Comparison of ENCODE assay signal across 30 mouse cellular contexts in genomic region chr4:12246595-12246994, GRCm38 (mm10).
DNase-seq lines count a peak whose midpoint lies in the region; ATAC-seq and TF ChIP-seq lines count a peak whose summit lies in the region.
"Had no signal": no experiment of that assay in that cellular context is flagged by ENCODE, and none has a peak within 500 bp of the region (broad histone marks: within the 10 kb centered on the region; RNA-seq: fewer than 3 reads in every experiment).

No protein-coding gene starts in this region.

- H3K9me3 ChIP-seq in liver, embryonic 11.5 days (ENCODE audit: control insufficient read depth, low read length): no peaks in the 10 kb centered on the region
- no peaks in the 10 kb centered on the region for H3K9me3 ChIP-seq in stomach, postnatal 0 days (ENCODE audit: control insufficient read depth, low read length)
- H3K9me3 ChIP-seq: embryonic facial prominence, embryonic 12.5 days; heart, embryonic 15.5 days; limb, embryonic 13.5 days; liver, embryonic 13.5 days; midbrain, embryonic 10.5 days; midbrain, embryonic 15.5 days; neural tube, embryonic 15.5 days had no signal

- TF ChIP-seq CTCF in gastrocnemius, adult 2 months (IDR thresholded peaks at IDR 0.05): peak; percentile 10; the same call in 1 of the 2 replicates
- TF ChIP-seq CTCF in liver, adult 2 months (IDR thresholded peaks at IDR 0.05; ENCODE audit: low read depth, low read length): 0 out of 2 replicates have a peak, but pooled peaks have one; percentile 8
- TF ChIP-seq CTCF in stomach, postnatal 0 days (IDR thresholded peaks at IDR 0.05; ENCODE audit: low read depth): peak; percentile 41

- no peak overlapping the region for H3K4me3 ChIP-seq in gastrocnemius, adult 2 months
- no peak overlapping the region for H3K4me3 ChIP-seq in liver, adult 2 months (ENCODE audit: insufficient read depth, low read depth, low read length)
- no peak overlapping the region for H3K4me3 ChIP-seq in liver, embryonic 11.5 days (ENCODE audit: low read depth, low read length)
- no peak overlapping the region for H3K4me3 ChIP-seq in stomach, postnatal 0 days (ENCODE audit: low read depth, low read length)
- H3K4me3 ChIP-seq: embryonic facial prominence, embryonic 12.5 days; heart, embryonic 15.5 days; limb, embryonic 13.5 days; liver, embryonic 13.5 days; midbrain, embryonic 10.5 days; midbrain, embryonic 15.5 days; neural tube, embryonic 15.5 days had no signal

- no peaks in the 10 kb centered on the region for H3K79me2 ChIP-seq in liver, adult 2 months (ENCODE audit: control insufficient read depth, insufficient read depth, low read length)

- intact Hi-C loops in gastrocnemius, adult 2 months (cut with DNase I): loop anchor here (10.0 kb wide), 1 partner anchor 322 kb away; no protein-coding TSS in a partner anchor
- intact Hi-C loops in gastrocnemius, postnatal 14 days (cut with DNase I; ENCODE audit: low total_unique reads): loop anchor here (10.0 kb wide), 1 partner anchor 1528 kb away; no protein-coding TSS in a partner anchor

- no peaks in the 10 kb centered on the region for H3K36me3 ChIP-seq in liver, adult 2 months (ENCODE audit: control insufficient read depth, insufficient read depth, low read length)
- H3K36me3 ChIP-seq in liver, embryonic 11.5 days (ENCODE audit: control insufficient read depth, insufficient read depth, low read length): no peaks in the 10 kb centered on the region
- H3K36me3 ChIP-seq in stomach, postnatal 0 days (ENCODE audit: control insufficient read depth, insufficient read depth, low read length): no peaks in the 10 kb centered on the region
- H3K36me3 ChIP-seq: embryonic facial prominence, embryonic 12.5 days; heart, embryonic 15.5 days; limb, embryonic 13.5 days; liver, embryonic 13.5 days; midbrain, embryonic 10.5 days; midbrain, embryonic 15.5 days; neural tube, embryonic 15.5 days had no signal

- no peaks in the 10 kb centered on the region for H3K27me3 ChIP-seq in liver, adult 2 months (ENCODE audit: control insufficient read depth, insufficient read depth, low read length)
- H3K27me3 ChIP-seq in liver, embryonic 11.5 days (replicated peaks; ENCODE audit: control insufficient read depth, insufficient read depth, low read length): no peaks in the 10 kb centered on the region
- no peaks in the 10 kb centered on the region for H3K27me3 ChIP-seq in stomach, postnatal 0 days (ENCODE audit: control insufficient read depth, insufficient read depth, low read length)
- H3K27me3 ChIP-seq: embryonic facial prominence, embryonic 12.5 days; limb, embryonic 13.5 days; liver, embryonic 13.5 days; midbrain, embryonic 15.5 days; neural tube, embryonic 15.5 days had no signal

- no peak for TF ChIP-seq EP300 in stomach, postnatal 0 days (optimal IDR thresholded peaks at IDR 0.05)

- DNase-seq in gastrocnemius, adult 2 months: no peak
- no peak for DNase-seq in gastrocnemius, postnatal 14 days
- DNase-seq in liver, adult 2 months (ENCODE audit: extremely low read depth, low read depth, low spot score): peak; percentile 3
- no peak for DNase-seq in liver, embryonic 11.5 days (ENCODE audit: low spot score)
- peak; percentile 33 for DNase-seq in ES-CJ7 (ENCODE audit: low read depth, low spot score)
- no peak for DNase-seq in stomach, postnatal 0 days (ENCODE audit: low spot score)
- no peak for DNase-seq in right cerebral cortex, postnatal 36 days (ENCODE audit: low spot score in 2 of 2)
- DNase-seq: cerebellum, adult 9-10 months; embryo, embryonic 11 days; kidney, adult 9 months; kidney, postnatal 25 days; liver, embryonic 13.5 days; lung, adult 18-20 months; lung, postnatal 10 days; retina, postnatal 1 day; right cerebral cortex, postnatal 25 days; spleen, adult 18-20 months; thymus, adult 18-20 months; thymus, postnatal 36 days had no signal

- H3K4me2 ChIP-seq in liver, embryonic 11.5 days: no peak overlapping the region
- no peak overlapping the region for H3K4me2 ChIP-seq in stomach, postnatal 0 days (replicated peaks; ENCODE audit: low read depth)
- H3K4me2 ChIP-seq: embryonic facial prominence, embryonic 12.5 days; heart, embryonic 15.5 days; limb, embryonic 13.5 days; liver, embryonic 13.5 days; midbrain, embryonic 15.5 days; neural tube, embryonic 15.5 days had no signal

- no peak overlapping the region for H3K27ac ChIP-seq in gastrocnemius, adult 2 months
- H3K27ac ChIP-seq in liver, adult 2 months (replicated peaks; ENCODE audit: insufficient read depth, low read depth, low read length): no peak overlapping the region
- no peak overlapping the region for H3K27ac ChIP-seq in liver, embryonic 11.5 days (ENCODE audit: low read depth, low read length)
- H3K27ac ChIP-seq in stomach, postnatal 0 days (replicated peaks): no peak overlapping the region
- H3K27ac ChIP-seq: embryonic facial prominence, embryonic 12.5 days; heart, embryonic 15.5 days; hindbrain, postnatal 0 days; limb, embryonic 13.5 days; liver, embryonic 13.5 days; midbrain, embryonic 10.5 days; midbrain, embryonic 15.5 days; neural tube, embryonic 15.5 days had no signal

- WGBS in liver, adult 2 months: 70% methylated on average over 4 of the region's 4 CpGs
- 72% methylated on average over 4 of the region's 4 CpGs for WGBS in liver, embryonic 11.5 days
- 74% methylated on average over 4 of the region's 4 CpGs for whole genome bisulfite sequencing in stomach, postnatal 0 days

- no peaks in the 10 kb centered on the region for H3K4me1 ChIP-seq in liver, adult 2 months (ENCODE audit: control insufficient read depth, insufficient read depth, low read length)
- H3K4me1 ChIP-seq in liver, embryonic 11.5 days (replicated peaks; ENCODE audit: control insufficient read depth, insufficient read depth, low read length): no peaks in the 10 kb centered on the region
- no peaks in the 10 kb centered on the region for H3K4me1 ChIP-seq in stomach, postnatal 0 days (replicated peaks; ENCODE audit: control insufficient read depth, insufficient read depth)
- H3K4me1 ChIP-seq: embryonic facial prominence, embryonic 12.5 days; heart, embryonic 15.5 days; liver, embryonic 13.5 days; midbrain, embryonic 10.5 days had no signal

- no peak overlapping the region for H3K9ac ChIP-seq in liver, adult 2 months (ENCODE audit: low read depth, low read length)
- no peak overlapping the region for H3K9ac ChIP-seq in liver, embryonic 11.5 days (ENCODE audit: low read depth, low read length)
- H3K9ac ChIP-seq in stomach, postnatal 0 days (ENCODE audit: low read length): no peak overlapping the region
- H3K9ac ChIP-seq: embryonic facial prominence, embryonic 12.5 days; heart, embryonic 15.5 days; limb, embryonic 13.5 days; liver, embryonic 13.5 days; midbrain, embryonic 15.5 days; neural tube, embryonic 15.5 days had no signal

- TF ChIP-seq POLR2A in liver, adult 2 months (IDR thresholded peaks at IDR 0.05; ENCODE audit: extremely low read depth, insufficient read depth, low read length): no peak

- ATAC-seq in liver, embryonic 11.5 days (replicated peaks; ENCODE audit: low FRiP score): no peak
- ATAC-seq in stomach, postnatal 0 days (ENCODE audit: low FRiP score, low TSS enrichment): no peak
- ATAC-seq: CD4-positive, CD25-positive, alpha-beta regulatory T cell, adult 4 months; forebrain, embryonic 14.5 days; hindbrain, postnatal 0 days; intestine, embryonic 16.5 days; midbrain, embryonic 15.5 days; Patski had no signal

Comparison
In these comparisons a context has a peak if more than half of its experiments do, and no peak if none do; other contexts are left out.
1. DNase-seq: peak in liver, adult 2 months (single experiment) and ES-CJ7 (single experiment); none in gastrocnemius, adult 2 months (single experiment), gastrocnemius, postnatal 14 days (single experiment), liver, embryonic 11.5 days (single experiment), stomach, postnatal 0 days (single experiment) and right cerebral cortex, postnatal 36 days (0 of 2).
2. Peak in every context shown above with its lines, with median percentiles within 50 percentile points of each other: CTCF ChIP-seq.